Mouse (Mus musculus): ENCODE data around the gene Kat6b.

DNA sequence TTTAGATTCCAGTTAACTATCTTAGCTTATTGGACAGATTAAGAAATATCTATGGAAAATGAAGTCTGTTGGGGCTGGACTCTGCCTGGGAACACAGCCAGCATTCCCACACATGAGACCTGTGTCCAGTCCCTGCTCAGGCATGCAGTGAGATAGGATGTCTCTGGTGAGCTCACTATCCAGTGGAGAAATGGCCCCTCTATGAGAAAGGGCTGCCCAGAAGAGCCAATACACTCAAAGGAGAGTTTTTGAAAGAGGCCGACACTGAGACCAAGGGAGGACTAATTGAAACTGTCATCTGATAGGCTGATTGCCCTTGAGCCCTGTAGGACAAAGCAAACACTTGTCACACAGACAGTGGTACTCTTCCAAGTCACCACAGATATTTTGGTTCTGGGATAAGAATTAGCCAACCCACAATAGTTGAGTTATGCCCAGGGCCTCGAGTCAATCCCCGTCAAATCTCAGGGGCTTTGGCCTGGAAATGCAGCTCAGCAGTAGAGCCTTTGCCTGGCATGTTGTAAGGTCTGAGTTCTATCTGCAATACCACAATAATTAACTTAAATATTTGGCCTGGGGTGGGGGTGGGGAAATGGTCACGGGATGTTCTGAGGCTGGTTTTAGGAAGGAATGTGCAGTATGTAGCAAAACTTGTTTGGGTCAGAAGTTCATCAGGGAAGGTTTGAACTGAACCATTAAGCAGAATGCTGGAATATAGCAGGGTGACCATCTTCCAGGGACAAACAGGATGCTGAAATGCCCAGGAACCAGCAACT lies 239.4 kb downstream of the Kat6b start:
- TF ChIP-seq POLR2A (IDR thresholded peaks at IDR 0.05; ENCODE audit: insufficient read depth, low read depth, low read length) (no peak), CTCF (IDR thresholded peaks at IDR 0.05; ENCODE audit: insufficient read depth, low read depth, low read length) (no peak)
